Mouse (Mus musculus): ENCODE measurements around the gene 2410137M14Rik. TPM values are rescaled to one million over a fixed set of nuclear protein-coding genes. Genes with fewer than 3 reads are reported as not detected.
"Not testable (repeated sequence)": the region's sequence is repeated elsewhere in the genome, so short reads cannot be mapped to it uniquely, and the experiment has no call there.

Gene 2410137M14Rik
- not detected in 2 replicates for polyA plus RNA-seq (2012)

DNA sequence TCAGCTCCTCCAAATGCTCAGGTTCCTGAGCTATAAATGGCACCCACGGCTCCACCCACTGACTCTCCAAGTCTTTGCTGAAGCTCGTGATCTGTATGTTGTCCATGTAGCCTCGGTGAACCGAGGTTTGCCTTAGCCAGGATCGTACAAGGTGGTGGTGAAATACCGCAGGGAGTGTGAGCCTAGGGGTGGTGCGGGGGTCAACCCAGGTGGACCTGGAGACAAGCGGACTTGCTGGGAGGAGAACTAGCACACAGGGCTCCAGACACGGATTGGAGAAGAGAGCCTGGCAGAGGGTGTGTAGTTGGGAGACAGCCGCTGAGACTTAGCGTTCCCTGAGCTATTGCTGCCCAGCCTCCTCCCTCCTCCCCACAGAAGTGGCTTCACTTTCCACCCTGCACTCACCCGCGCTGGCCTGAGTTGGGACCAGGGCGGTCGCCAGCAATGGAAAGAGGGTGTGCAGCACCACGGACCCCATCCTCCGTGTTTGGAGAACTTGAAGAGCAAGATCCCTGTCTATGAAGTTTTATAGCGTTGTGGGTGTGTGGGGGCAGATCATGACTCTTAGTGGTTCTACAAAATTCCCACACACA, at the start of gene 2410137M14Rik:
Gene 2410137M14Rik (minus strand): TSS at position 17 of the 593 bp plus-strand sequence.
- no peak for TF ChIP-seq GATA1 (IDR thresholded peaks at IDR 0.05; ENCODE audit: low read length)
- no peak for TF ChIP-seq TAL1 (IDR thresholded peaks at IDR 0.05; ENCODE audit: low read length)
- Histone ChIP-seq H3K4me1 (ENCODE audit: control insufficient read depth) (no peaks in the 10 kb centered on the region), H3K4me3 (replicated peaks) (no peak within 1 kb of the TSS), H3K9me3 (ENCODE audit: control insufficient read depth, low read length) (no peaks in the 10 kb centered on the region), H3K27me3 (ENCODE audit: control insufficient read depth) (peaks cover 24% of the 10 kb centered on the region), H3K36me3 (ENCODE audit: control insufficient read depth) (no peaks in the 10 kb centered on the region)

- no peak for TF ChIP-seq TAL1 (IDR thresholded peaks at IDR 0.05; ENCODE audit: low read length)
- no peak for TF ChIP-seq GATA1 (IDR thresholded peaks at IDR 0.05; ENCODE audit: low read length)
- peaks cover 6% of the 10 kb centered on the region for H3K4me1 ChIP-seq (ENCODE audit: control insufficient read depth)
- no peaks in the 10 kb centered on the region for H3K36me3 ChIP-seq (ENCODE audit: control insufficient read depth)
- no peaks in the 10 kb centered on the region for H3K9me3 ChIP-seq (ENCODE audit: control insufficient read depth, low read length)
- H3K27me3 ChIP-seq (ENCODE audit: control insufficient read depth) = no peaks in the 10 kb centered on the region
- no peak overlapping the region for H3K4me3 ChIP-seq (replicated peaks)
These were observed 48.1 kb upstream of the 2410137M14Rik start for GRCm38 (mm10) chr17:37029162-37029561.

DNA sequence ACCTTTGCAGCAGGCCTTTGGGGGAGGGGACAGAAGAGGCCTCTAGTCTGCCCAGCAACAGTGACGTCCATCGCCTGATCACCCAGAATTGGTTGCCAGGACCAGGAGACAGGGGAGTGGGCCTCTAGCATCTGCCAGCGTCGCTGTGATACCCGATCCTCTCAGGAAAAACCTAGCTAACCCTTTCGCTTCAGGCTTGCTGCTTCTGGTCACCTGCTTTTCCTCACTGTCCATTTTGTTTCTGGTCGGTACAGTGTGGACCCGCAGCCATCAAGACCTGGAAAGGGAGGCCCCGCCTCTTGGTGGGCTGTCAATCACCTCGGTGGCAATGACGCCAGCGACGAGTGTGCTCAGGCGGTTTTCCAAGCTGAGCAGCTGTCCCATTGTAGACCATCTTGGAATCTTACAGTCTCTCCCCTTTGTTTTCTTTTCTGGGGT, 47.7 kb upstream of the 2410137M14Rik start:
- no peaks in the 10 kb centered on the region for H3K9me3 ChIP-seq (ENCODE audit: control insufficient read depth, low read length)
- TF ChIP-seq GATA1 (IDR thresholded peaks at IDR 0.05; ENCODE audit: low read length) (no peak), TAL1 (IDR thresholded peaks at IDR 0.05; ENCODE audit: low read length) (no peak)
- no peaks in the 10 kb centered on the region for H3K36me3 ChIP-seq (ENCODE audit: control insufficient read depth)
- H3K4me1 ChIP-seq (ENCODE audit: control insufficient read depth) = peaks cover 6% of the 10 kb centered on the region
- H3K27me3 ChIP-seq (ENCODE audit: control insufficient read depth) = no peaks in the 10 kb centered on the region
- H3K4me3 ChIP-seq (replicated peaks) = peak overlapping the region; percentile 57

GRCm38 (mm10) chr17:37028212-37028611, 47.2 kb upstream of the 2410137M14Rik start:
- no peak for TF ChIP-seq GATA1 (IDR thresholded peaks at IDR 0.05; ENCODE audit: low read length)
- no peak for TF ChIP-seq TAL1 (IDR thresholded peaks at IDR 0.05; ENCODE audit: low read length)
- Histone ChIP-seq H3K27me3 (ENCODE audit: control insufficient read depth) (no peaks in the 10 kb centered on the region), H3K36me3 (ENCODE audit: control insufficient read depth) (no peaks in the 10 kb centered on the region), H3K4me1 (ENCODE audit: control insufficient read depth) (peaks cover 6% of the 10 kb centered on the region), H3K9me3 (ENCODE audit: control insufficient read depth, low read length) (no peaks in the 10 kb centered on the region), H3K4me3 (replicated peaks) (peak overlapping the region; percentile 57)

GRCm38 (mm10) chr17:37027486-37027885, 46.4 kb upstream of the 2410137M14Rik start:
- no peak for TF ChIP-seq GATA1 (IDR thresholded peaks at IDR 0.05; ENCODE audit: low read length)
- TF ChIP-seq TAL1 (IDR thresholded peaks at IDR 0.05; ENCODE audit: low read length) = no peak
- H3K4me1 ChIP-seq (ENCODE audit: control insufficient read depth) = peaks cover 6% of the 10 kb centered on the region
- no peaks in the 10 kb centered on the region for H3K27me3 ChIP-seq (ENCODE audit: control insufficient read depth)
- no peak overlapping the region for H3K4me3 ChIP-seq (replicated peaks)
- H3K9me3 ChIP-seq (ENCODE audit: control insufficient read depth, low read length) = no peaks in the 10 kb centered on the region
- no peaks in the 10 kb centered on the region for H3K36me3 ChIP-seq (ENCODE audit: control insufficient read depth)

GRCm38 (mm10) chr17:37026425-37026824, 45.4 kb upstream of the 2410137M14Rik start:
- H3K4me1 ChIP-seq (ENCODE audit: control insufficient read depth) = peaks cover 6% of the 10 kb centered on the region
- no peaks in the 10 kb centered on the region for H3K36me3 ChIP-seq (ENCODE audit: control insufficient read depth)
- H3K4me3 ChIP-seq (replicated peaks) = no peak overlapping the region
- no peaks in the 10 kb centered on the region for H3K9me3 ChIP-seq (ENCODE audit: control insufficient read depth, low read length)
- no peak for TF ChIP-seq TAL1 (IDR thresholded peaks at IDR 0.05; ENCODE audit: low read length)
- no peak for TF ChIP-seq GATA1 (IDR thresholded peaks at IDR 0.05; ENCODE audit: low read length)
- no peaks in the 10 kb centered on the region for H3K27me3 ChIP-seq (ENCODE audit: control insufficient read depth)

- no peaks in the 10 kb centered on the region for H3K4me1 ChIP-seq (ENCODE audit: control insufficient read depth)
- H3K36me3 ChIP-seq (ENCODE audit: control insufficient read depth) = no peaks in the 10 kb centered on the region
- no peaks in the 10 kb centered on the region for H3K27me3 ChIP-seq (ENCODE audit: control insufficient read depth)
- H3K4me3 ChIP-seq (replicated peaks) = no peak within 1 kb of the TSS
- H3K9me3 ChIP-seq (ENCODE audit: control insufficient read depth, low read length) = no peaks in the 10 kb centered on the region
- TF ChIP-seq GATA1 (IDR thresholded peaks at IDR 0.05; ENCODE audit: low read length) = no peak
- no peak for TF ChIP-seq TAL1 (IDR thresholded peaks at IDR 0.05; ENCODE audit: low read length)
These were observed 41.9 kb upstream of the 2410137M14Rik start, which contains the start of gene Mog for GRCm38 (mm10) chr17:37022628-37023576. Gene Mog (minus strand): TSS chr17:37023398.

- not testable (repeated sequence) for H3K27me3 ChIP-seq (ENCODE audit: control insufficient read depth); H3K36me3 ChIP-seq (ENCODE audit: control insufficient read depth); H3K4me3 ChIP-seq (replicated peaks); H3K4me1 ChIP-seq (ENCODE audit: control insufficient read depth); H3K9me3 ChIP-seq (ENCODE audit: control insufficient read depth, low read length)
These were observed 38.2 kb upstream of the 2410137M14Rik start for GRCm38 (mm10) chr17:37019242-37019641.

DNA sequence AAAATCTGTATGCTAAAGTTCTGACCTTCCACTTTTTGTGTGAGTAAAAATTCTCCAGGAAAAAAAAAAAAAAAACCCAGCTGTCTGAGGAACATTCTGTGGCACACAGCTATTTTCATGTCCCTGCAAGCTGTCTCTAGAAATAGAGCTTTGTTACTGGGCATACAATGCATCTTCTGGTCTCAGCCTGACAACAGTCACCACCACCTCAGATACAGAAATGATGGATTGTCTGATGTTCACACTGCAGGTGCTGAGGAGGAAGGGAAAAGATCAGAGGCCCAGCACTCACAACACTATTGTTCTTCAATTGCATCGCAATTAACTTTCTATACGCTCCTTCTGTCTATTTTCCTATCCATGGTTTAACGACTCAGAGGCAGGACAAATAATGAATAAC, 37.3 kb upstream of the 2410137M14Rik start:
- TF ChIP-seq TAL1 (IDR thresholded peaks at IDR 0.05; ENCODE audit: low read length) (no peak), GATA1 (IDR thresholded peaks at IDR 0.05; ENCODE audit: low read length) (no peak)
- H3K9me3 ChIP-seq (ENCODE audit: control insufficient read depth, low read length) = no peaks in the 10 kb centered on the region
- H3K27me3 ChIP-seq (ENCODE audit: control insufficient read depth) = no peaks in the 10 kb centered on the region
- H3K4me3 ChIP-seq (replicated peaks) = no peak overlapping the region
- H3K36me3 ChIP-seq (ENCODE audit: control insufficient read depth) = no peaks in the 10 kb centered on the region
- no peaks in the 10 kb centered on the region for H3K4me1 ChIP-seq (ENCODE audit: control insufficient read depth)
